Mouse (Mus musculus) adrenal gland, adult 2 months (tissue): ENCODE measurements around the gene Epha1. TPM values are rescaled to one million over a fixed set of nuclear protein-coding genes. Genes with fewer than 3 reads are reported as not detected.
A peak's percentile ranks its signal among the peaks of the same experiment; 100 is the strongest.

ENCODE experiments used
- DNase-seq: peaks from one replicate; pipeline ENCODE4 v3.0.0; 2021
- polyA plus RNA-seq: library from polyadenylated mRNA; depleted of rRNA; stranded (reverse); fragments of >200 nt; gene quantifications from 2 replicates; pipeline ENCODE4 v1.2.3, GENCODE M21; 2012; rRNA removed
- total RNA-seq, 2 experiments: library from RNA; stranded (reverse); gene quantifications; 2 replicates each; pipeline ENCODE4 v1.2.3; 2021

Epha1 gene
- total and polyA plus RNA-seq, 3 experiments = 0.18 to 0.86 (median 0.23) TPM

- DNase-seq = peak; percentile 22
These were observed 48.4 kb downstream of the Epha1 start, which contains the start of gene Fam131b for GRCm38 (mm10) chr6:42324482-42325267. Gene Fam131b (minus strand): TSS chr6:42324643.

GRCm38 (mm10) chr6:42324067-42324481 is 49.0 kb downstream of the Epha1 start:
- DNase-seq = no peak

- DNase-seq = no peak
These were observed 49.5 kb downstream of the Epha1 start for GRCm38 (mm10) chr6:42323371-42324066.

GRCm38 (mm10) chr6:42318293-42318692 is 54.8 kb downstream of the Epha1 start:
- no peak for DNase-seq

- no peak for DNase-seq
These were observed 62.5 kb downstream of the Epha1 start for GRCm38 (mm10) chr6:42310427-42311053.

- DNase-seq = peak; percentile 10
These were observed 63.2 kb downstream of the Epha1 start for GRCm38 (mm10) chr6:42309816-42310378.

Other genes with a start within 250 kb of the Epha1 start
- gene Tas2r139, start 232.3 kb downstream of the Epha1 start, total RNA-seq = not detected
- not detected in 2 replicates for gene Tas2r139, start 232.3 kb downstream of the Epha1 start, polyA plus RNA-seq
- gene Tas2r144, start 157.9 kb downstream of the Epha1 start, total RNA-seq = not detected
- not detected in 2 replicates for gene Tas2r144, start 157.9 kb downstream of the Epha1 start, polyA plus RNA-seq
- 100 to 1,000 TPM; 104 to 312 TPM for gene Gstk1, start 127.3 kb downstream of the Epha1 start, total RNA-seq
- gene Gstk1, start 127.3 kb downstream of the Epha1 start, polyA plus RNA-seq = 78.8 and 113 TPM in 2 replicates
- 1 to 10 TPM in 1 of 2 experiments, under 1 TPM in 1; 0.35 to 3.2 TPM for gene Tmem139, start 111.3 kb downstream of the Epha1 start, total RNA-seq
- 0.17 and 0.30 TPM in 2 replicates for gene Tmem139, start 111.3 kb downstream of the Epha1 start, polyA plus RNA-seq
- gene Casp2, start 108.3 kb downstream of the Epha1 start, total RNA-seq = 10 to 100 TPM; 16.5 to 20.2 TPM
- 9.1 and 12.9 TPM in 2 replicates for gene Casp2, start 108.3 kb downstream of the Epha1 start, polyA plus RNA-seq
- gene Clcn1, start 86.6 kb downstream of the Epha1 start, total RNA-seq = under 1 TPM in 1 of 2 experiments, not detected in 1; 0.23 TPM
- 0.06 and 0.08 TPM in 2 replicates for gene Clcn1, start 86.6 kb downstream of the Epha1 start, polyA plus RNA-seq
- under 1 TPM; 0.14 to 0.17 TPM for gene Fam131b, start 48.6 kb downstream of the Epha1 start, total RNA-seq
- 0.04 and 0.11 TPM in 2 replicates for gene Fam131b, start 48.6 kb downstream of the Epha1 start, polyA plus RNA-seq
- gene Zyx, start 23.6 kb downstream of the Epha1 start, total RNA-seq = 100 to 1,000 TPM in 1 of 2 experiments, 10 to 100 TPM in 1; 96.9 to 121 TPM
- gene Zyx, start 23.6 kb downstream of the Epha1 start, polyA plus RNA-seq = 192 and 204 TPM in 2 replicates
- 1 to 10 TPM in 1 of 2 experiments, under 1 TPM in 1; 0.90 to 7.2 TPM for gene Tas2r143, start 27.0 kb upstream of the Epha1 start, total RNA-seq
- gene Tas2r143, start 27.0 kb upstream of the Epha1 start, polyA plus RNA-seq = 0.50 and 0.63 TPM in 2 replicates
- 1 to 10 TPM in 1 of 2 experiments, under 1 TPM in 1; 0.62 to 4.4 TPM for gene Tas2r135, start 32.2 kb upstream of the Epha1 start, total RNA-seq
- gene Tas2r135, start 32.2 kb upstream of the Epha1 start, polyA plus RNA-seq = 0.16 TPM in 1 of 2 replicates, not detected in the other
- gene Tas2r126, start 61.3 kb upstream of the Epha1 start, total RNA-seq = 1 to 10 TPM in 1 of 2 experiments, under 1 TPM in 1; 0.66 to 4.8 TPM
- gene Tas2r126, start 61.3 kb upstream of the Epha1 start, polyA plus RNA-seq = 0.11 TPM in 1 of 2 replicates, not detected in the other
- not detected for gene Olfr458, start 91.9 kb upstream of the Epha1 start, total RNA-seq
- not detected in 2 replicates for gene Olfr458, start 91.9 kb upstream of the Epha1 start, polyA plus RNA-seq
- not detected for gene Olfr457, start 103.1 kb upstream of the Epha1 start, total RNA-seq
- gene Olfr457, start 103.1 kb upstream of the Epha1 start, polyA plus RNA-seq = not detected in 2 replicates
- not detected for gene Olfr456, start 113.9 kb upstream of the Epha1 start, total RNA-seq
- gene Olfr456, start 113.9 kb upstream of the Epha1 start, polyA plus RNA-seq = not detected in 2 replicates
- not detected for gene Olfr455, start 174.3 kb upstream of the Epha1 start, total RNA-seq
- gene Olfr455, start 174.3 kb upstream of the Epha1 start, polyA plus RNA-seq = not detected in 2 replicates
- gene Tcaf3, start 224.4 kb upstream of the Epha1 start, total RNA-seq = not detected
- not detected in 2 replicates for gene Tcaf3, start 224.4 kb upstream of the Epha1 start, polyA plus RNA-seq